Mouse (Mus musculus): ENCODE measurements around the gene Rgs19. TPM values are rescaled to one million over a fixed set of nuclear protein-coding genes. Genes with fewer than 3 reads are reported as not detected.

Gene Rgs19
- total RNA-seq (2014; fragmentation: Nextera tagmentation) (246 and 266 TPM in 2 replicates), total RNA-seq (2017) (78.6 and 96.8 TPM in 2 replicates)

- ATAC-seq (replicated peaks; ENCODE audit: poor library complexity, severe bottlenecking), result peak; percentile 68
Observed at GRCm38 (mm10) chr2:181693339-181694280, at the start of gene Rgs19. Gene Rgs19 (minus strand): TSS chr2:181693977.

GRCm38 (mm10) chr2:181730051-181730450 lies 36.3 kb upstream of the Rgs19 start:
- no peak for ATAC-seq (replicated peaks; ENCODE audit: poor library complexity, severe bottlenecking)

- ATAC-seq (replicated peaks; ENCODE audit: poor library complexity, severe bottlenecking), result no peak
Observed at GRCm38 (mm10) chr2:181727659-181728262, 34.0 kb upstream of the Rgs19 start.

- peak; percentile 63 for ATAC-seq (replicated peaks; ENCODE audit: poor library complexity, severe bottlenecking)
Observed at GRCm38 (mm10) chr2:181722213-181722612, 28.4 kb upstream of the Rgs19 start.

GRCm38 (mm10) chr2:181721200-181721599 lies 27.4 kb upstream of the Rgs19 start:
- no peak for ATAC-seq (replicated peaks; ENCODE audit: poor library complexity, severe bottlenecking)

- no peak for ATAC-seq (replicated peaks; ENCODE audit: poor library complexity, severe bottlenecking)
Observed at GRCm38 (mm10) chr2:181720061-181720460, 26.3 kb upstream of the Rgs19 start.

- ATAC-seq (replicated peaks; ENCODE audit: poor library complexity, severe bottlenecking), result no peak
Observed at GRCm38 (mm10) chr2:181716991-181717390, 23.2 kb upstream of the Rgs19 start.

GRCm38 (mm10) chr2:181715382-181715781 lies 21.6 kb upstream of the Rgs19 start:
- no peak for ATAC-seq (replicated peaks; ENCODE audit: poor library complexity, severe bottlenecking)

GRCm38 (mm10) chr2:181714903-181715326 lies 21.1 kb upstream of the Rgs19 start, which contains the start of gene Oprl1:
Gene Oprl1 (plus strand): TSS chr2:181715016.
- ATAC-seq (replicated peaks; ENCODE audit: poor library complexity, severe bottlenecking), result peak; percentile 71; the same call in 1 of the 2 replicates

GRCm38 (mm10) chr2:181713749-181714148 lies 20.0 kb upstream of the Rgs19 start:
- ATAC-seq (replicated peaks; ENCODE audit: poor library complexity, severe bottlenecking), result no peak

GRCm38 (mm10) chr2:181706668-181707067 lies 12.9 kb upstream of the Rgs19 start:
- peak; percentile 82 for ATAC-seq (replicated peaks; ENCODE audit: poor library complexity, severe bottlenecking)

GRCm38 (mm10) chr2:181698241-181698640 lies 4.5 kb upstream of the Rgs19 start, which contains the start of gene Lkaaear1:
Gene Lkaaear1 (minus strand): TSS chr2:181698442.
- ATAC-seq (replicated peaks; ENCODE audit: poor library complexity, severe bottlenecking), result no peak

GRCm38 (mm10) chr2:181696801-181697420 lies 3.1 kb upstream of the Rgs19 start:
- no peak for ATAC-seq (replicated peaks; ENCODE audit: poor library complexity, severe bottlenecking)

GRCm38 (mm10) chr2:181695776-181696175 lies 2.0 kb upstream of the Rgs19 start:
- ATAC-seq (replicated peaks; ENCODE audit: poor library complexity, severe bottlenecking), result no peak

GRCm38 (mm10) chr2:181694581-181694980 lies 804 bp upstream of the Rgs19 start:
- ATAC-seq (replicated peaks; ENCODE audit: poor library complexity, severe bottlenecking), result no peak

GRCm38 (mm10) chr2:181692304-181692703 lies 1.5 kb downstream of the Rgs19 start:
- no peak for ATAC-seq (replicated peaks; ENCODE audit: poor library complexity, severe bottlenecking)

- peak; percentile 61 for ATAC-seq (replicated peaks; ENCODE audit: poor library complexity, severe bottlenecking)
Observed at GRCm38 (mm10) chr2:181691571-181691970, 2.2 kb downstream of the Rgs19 start.

- ATAC-seq (replicated peaks; ENCODE audit: poor library complexity, severe bottlenecking), result no peak
Observed at GRCm38 (mm10) chr2:181691083-181691482, 2.7 kb downstream of the Rgs19 start.

- ATAC-seq (replicated peaks; ENCODE audit: poor library complexity, severe bottlenecking), result no peak
Observed at GRCm38 (mm10) chr2:181689466-181690160, 4.2 kb downstream of the Rgs19 start.

- no peak for ATAC-seq (replicated peaks; ENCODE audit: poor library complexity, severe bottlenecking)
Observed at GRCm38 (mm10) chr2:181687586-181687985, 6.2 kb downstream of the Rgs19 start.

All from granulocyte monocyte progenitor cell, adult 5-6 weeks (primary cell).